Mouse (Mus musculus) G1E (cell line): ENCODE measurements around the gene 2010003K11Rik.
"Not testable (repeated sequence)": the region's sequence is repeated elsewhere in the genome, so short reads cannot be mapped to it uniquely, and the experiment has no call there.

Source experiments
- CTCF ChIP-seq: IDR thresholded peaks from 2 replicates; pipeline ENCODE4 v1.5.1; 2012; ENCODE audit warnings: low read depth, low read length, inconsistent platforms, mixed read lengths
- GATA2 ChIP-seq: IDR thresholded peaks from 2 replicates; pipeline ENCODE4 v1.6.1; 2012; ENCODE audit warnings: low read depth, low read length, inconsistent platforms, borderline replicate concordance
- POLR2AphosphoS5 ChIP-seq: IDR thresholded peaks from 2 replicates; pipeline ENCODE4 v1.6.1; 2012; ENCODE audit warnings: low read depth, low read length, inconsistent platforms; ENCODE audit not compliant: insufficient replicate concordance

GRCm38 (mm10) chr19:4454040-4454439, 44.3 kb downstream of the 2010003K11Rik start:
- not testable (repeated sequence) for TF ChIP-seq CTCF, POLR2AphosphoS5, GATA2
